Mouse (Mus musculus) left cerebral cortex, postnatal 14 days (tissue): Measurements from ENCODE around the gene Fam169b. TPM values are rescaled to one million over a fixed set of nuclear protein-coding genes. Genes with fewer than 3 reads are reported as not detected.
"Not testable (repeated sequence)": the region's sequence is repeated elsewhere in the genome, so short reads cannot be mapped to it uniquely, and the experiment has no call there.

ENCODE experiments used
- DNase-seq, 2 experiments: peaks; one replicate each; pipeline ENCODE4 v3.0.0; 2021 to 2022; ENCODE audit warnings: low spot score in 2 of 2, mixed read lengths in 1 of 2
- intact Hi-C: fragments of 180-260 bp; cut with DNase I; formaldehyde crosslinking; loops from one replicate; pipeline ENCODE4 v1.15.1; 2025
- total RNA-seq, 2 experiments: library from RNA; stranded (reverse); gene quantifications; 2 replicates each; pipeline ENCODE4 v1.2.3; 2021

Gene Fam169b
- total RNA-seq, 2 experiments from 2014 or later: 0.42 to 1.1 TPM

GRCm38 (mm10) chr7:68263346-68264027, 10.2 kb upstream of the Fam169b start:
- DNase-seq: peak in 1 of 2 experiments; percentile 18
- intact Hi-C loops: no loop called here

- DNase-seq: peak in 1 of 2 experiments; percentile 40
- intact Hi-C loops: no loop called here
Observed at GRCm38 (mm10) chr7:68264028-68264453, 9.6 kb upstream of the Fam169b start, which contains the start of gene Pgpep1l. Gene Pgpep1l (minus strand): TSS chr7:68264233.

GRCm38 (mm10) chr7:68264531-68264930, 9.1 kb upstream of the Fam169b start:
- DNase-seq: peak; percentile 68 to 93
- intact Hi-C loops: no loop called here

GRCm38 (mm10) chr7:68265391-68265790, 8.2 kb upstream of the Fam169b start:
- intact Hi-C loops: no loop called here
- DNase-seq: no peak

- DNase-seq: no peak
- intact Hi-C loops: no loop called here
Observed at GRCm38 (mm10) chr7:68266691-68267090, 6.9 kb upstream of the Fam169b start.

GRCm38 (mm10) chr7:68270551-68270950, 3.1 kb upstream of the Fam169b start:
- intact Hi-C loops: no loop called here
- no peak for DNase-seq

GRCm38 (mm10) chr7:68271816-68272215, 1.8 kb upstream of the Fam169b start:
- DNase-seq: no peak
- intact Hi-C loops: no loop called here

GRCm38 (mm10) chr7:68272607-68273006, 1.0 kb upstream of the Fam169b start:
- DNase-seq: no peak
- intact Hi-C loops: no loop called here

- DNase-seq: no peak
- intact Hi-C loops: no loop called here
Observed at GRCm38 (mm10) chr7:68274218-68274617, 579 bp downstream of the Fam169b start.

GRCm38 (mm10) chr7:68274951-68275350, 1.3 kb downstream of the Fam169b start:
- no peak for DNase-seq
- intact Hi-C loops: no loop called here

- DNase-seq, intact Hi-C loops: not testable (repeated sequence)
Observed at GRCm38 (mm10) chr7:68275445-68275837, 1.8 kb downstream of the Fam169b start.

GRCm38 (mm10) chr7:68275838-68276731, 2.4 kb downstream of the Fam169b start:
- intact Hi-C loops: no loop called here
- DNase-seq: no peak

- intact Hi-C loops: no loop called here
- DNase-seq: no peak
Observed at GRCm38 (mm10) chr7:68277054-68277896, 3.6 kb downstream of the Fam169b start.

- intact Hi-C loops: no loop called here
Observed at GRCm38 (mm10) chr7:68277897-68278270, 4.2 kb downstream of the Fam169b start.

GRCm38 (mm10) chr7:68278385-68278784, 4.7 kb downstream of the Fam169b start:
- intact Hi-C loops: no loop called here
- no peak for DNase-seq

More at GRCm38 (mm10) chr7:68277897-68278270, 4.2 kb downstream of the Fam169b start:
- DNase-seq: no peak

- no peak for DNase-seq
- intact Hi-C loops: no loop called here
Observed at GRCm38 (mm10) chr7:68278908-68279307, 5.3 kb downstream of the Fam169b start.

GRCm38 (mm10) chr7:68279481-68279880, 5.8 kb downstream of the Fam169b start:
- no peak for DNase-seq
- intact Hi-C loops: no loop called here

- intact Hi-C loops: no loop called here
- peak in 1 of 2 experiments; percentile 61 for DNase-seq
Observed at GRCm38 (mm10) chr7:68280352-68280869, 6.8 kb downstream of the Fam169b start.

- DNase-seq: no peak
- intact Hi-C loops: no loop called here
Observed at GRCm38 (mm10) chr7:68281341-68281740, 7.7 kb downstream of the Fam169b start.
